Mouse (Mus musculus) adrenal gland, adult 8-10 months (tissue): Measurements from ENCODE around the gene Arl13a. TPM values are rescaled to one million over a fixed set of nuclear protein-coding genes. Genes with fewer than 3 reads are reported as not detected.
"Not testable (repeated sequence)": the region's sequence is repeated elsewhere in the genome, so short reads cannot be mapped to it uniquely, and the experiment has no call there.

ENCODE experiments used
- DNase-seq: peaks from one replicate; pipeline ENCODE4 v3.0.0; 2022
- total RNA-seq, 4 experiments: library from RNA; stranded (reverse); gene quantifications; 2 replicates each; pipeline ENCODE4 v1.2.4; 2022

Gene Arl13a
- not detected for total RNA-seq

DNA sequence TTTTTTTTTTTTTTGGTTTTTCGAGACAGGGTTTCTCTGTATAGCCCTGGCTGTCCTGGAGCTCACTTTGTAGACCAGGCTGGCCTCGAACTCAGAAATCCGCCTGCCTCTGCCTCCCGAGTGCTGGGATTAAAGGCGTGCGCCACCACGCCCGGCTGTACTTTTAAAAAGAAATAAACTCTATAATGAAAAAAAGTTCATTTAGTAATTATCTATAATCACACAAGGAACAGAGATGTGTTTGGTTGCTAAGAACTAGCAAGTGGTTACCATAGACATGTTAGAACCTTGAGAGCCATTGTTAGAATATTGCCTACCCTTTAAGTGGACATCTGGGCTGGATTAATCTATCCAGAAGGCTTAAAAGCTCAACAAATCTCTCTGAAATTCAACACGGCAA lies at the start of gene Arl13a:
Arl13a (plus strand) TSS at position 301 of the 400 bp plus-strand sequence.
- DNase-seq, result not testable (repeated sequence)

DNA sequence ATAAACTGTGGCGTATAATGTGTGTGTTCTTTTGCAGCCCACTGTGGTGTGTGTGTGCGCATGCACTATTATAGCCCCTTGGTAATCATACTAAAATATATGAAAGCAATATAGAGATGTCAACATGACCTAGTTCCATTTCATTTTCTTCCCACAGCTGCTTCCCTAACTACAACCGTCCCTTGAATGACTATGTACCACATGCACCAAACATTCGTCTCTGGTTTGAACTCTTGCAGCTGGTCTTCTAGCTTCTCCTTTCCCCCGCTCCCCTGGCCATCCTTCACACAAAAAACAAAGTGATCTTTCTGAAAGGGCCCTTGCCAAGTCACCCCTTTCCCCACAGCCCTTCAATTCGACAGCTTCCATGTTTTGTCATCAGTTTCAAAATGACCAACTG lies 47.3 kb upstream of the Arl13a start:
- DNase-seq, result no peak

DNA sequence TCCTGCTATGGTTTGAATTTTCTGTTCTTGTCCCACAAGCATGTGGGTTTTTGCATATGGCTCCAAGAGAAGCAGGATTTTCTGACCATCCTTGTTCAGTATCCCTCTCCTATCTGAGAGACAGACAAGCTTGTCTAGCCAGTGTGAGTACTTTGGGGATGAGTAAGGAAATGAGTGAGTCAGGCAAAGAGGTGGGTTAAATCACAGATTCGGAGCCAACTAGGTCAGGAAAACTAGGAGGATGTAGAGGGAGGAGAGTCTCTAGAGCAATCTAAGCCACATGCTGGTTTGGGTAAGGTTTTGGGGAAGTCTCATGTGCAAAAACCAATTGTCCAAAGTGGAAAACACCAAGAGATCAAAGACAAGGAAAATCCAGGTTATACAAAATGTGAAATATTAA lies 45.8 kb upstream of the Arl13a start:
- no peak for DNase-seq

DNA sequence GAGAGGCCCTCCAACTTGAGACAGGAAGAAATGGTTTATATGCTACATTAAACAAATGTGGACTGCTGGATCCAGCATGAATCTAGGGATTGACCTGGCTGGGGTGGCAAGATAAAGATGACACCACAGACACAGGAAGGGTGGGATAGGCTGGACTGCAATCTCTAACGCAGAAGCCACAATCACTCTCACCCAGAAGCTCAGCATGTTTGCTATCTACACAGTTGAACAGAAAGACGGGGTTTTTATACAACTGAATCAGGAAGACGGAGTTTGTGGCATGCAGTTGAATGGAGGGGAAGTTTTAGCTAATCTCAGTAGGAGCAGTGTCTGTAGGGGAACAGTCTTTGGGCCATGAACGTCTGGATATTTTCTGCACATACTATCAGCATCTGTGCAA lies 45.3 kb upstream of the Arl13a start:
- no peak for DNase-seq

DNA sequence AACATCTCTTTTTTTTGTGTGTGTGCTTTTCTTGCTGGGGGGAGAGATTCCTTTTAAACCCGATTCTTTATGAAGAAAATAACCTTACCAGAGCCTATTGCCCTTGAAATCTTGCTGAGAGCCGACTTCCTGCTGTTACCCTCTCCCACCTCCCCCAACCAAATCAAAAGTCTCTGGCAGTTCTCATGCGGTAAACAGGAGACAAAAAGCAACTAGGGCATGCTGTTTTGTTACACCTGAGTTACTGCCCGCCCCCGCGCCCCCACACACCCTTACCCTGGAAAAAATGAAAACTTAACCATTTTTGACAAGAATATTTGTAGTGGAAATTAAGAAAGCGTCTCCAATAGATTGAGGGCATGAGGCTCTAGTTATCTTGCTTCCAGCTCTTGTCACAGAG lies 29.1 kb upstream of the Arl13a start:
- DNase-seq, result no peak

GRCm38 (mm10) chrX:134160442-134160841 lies 26.9 kb upstream of the Arl13a start:
- DNase-seq, result no peak

GRCm38 (mm10) chrX:134162043-134162720 lies 25.1 kb upstream of the Arl13a start, which contains the start of gene Xkrx:
Gene Xkrx, minus strand, starts transcription at chrX:134162076.
- no peak for DNase-seq

DNA sequence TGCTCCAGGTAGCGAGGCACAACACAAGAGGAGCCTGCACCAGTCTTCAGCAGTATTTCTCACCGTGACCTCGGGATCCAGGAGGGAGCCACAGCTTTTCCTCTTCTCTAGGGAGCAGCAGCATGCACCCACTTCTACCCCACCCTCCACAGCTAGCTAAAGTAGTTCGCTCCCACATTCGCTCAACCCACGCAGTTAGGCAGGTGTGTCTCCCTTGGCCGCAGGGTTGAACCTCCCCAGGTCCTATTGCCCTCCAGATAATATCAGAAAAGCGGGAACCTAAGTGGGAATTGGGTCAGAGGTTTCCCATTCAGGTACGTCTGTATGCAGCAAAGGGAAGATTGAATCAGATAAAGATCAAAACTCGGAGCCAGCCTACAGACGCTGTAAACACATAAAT lies 24.5 kb upstream of the Arl13a start:
- no peak for DNase-seq

- DNase-seq, result no peak
Measured at GRCm38 (mm10) chrX:134163484-134163883, 23.8 kb upstream of the Arl13a start.

DNA sequence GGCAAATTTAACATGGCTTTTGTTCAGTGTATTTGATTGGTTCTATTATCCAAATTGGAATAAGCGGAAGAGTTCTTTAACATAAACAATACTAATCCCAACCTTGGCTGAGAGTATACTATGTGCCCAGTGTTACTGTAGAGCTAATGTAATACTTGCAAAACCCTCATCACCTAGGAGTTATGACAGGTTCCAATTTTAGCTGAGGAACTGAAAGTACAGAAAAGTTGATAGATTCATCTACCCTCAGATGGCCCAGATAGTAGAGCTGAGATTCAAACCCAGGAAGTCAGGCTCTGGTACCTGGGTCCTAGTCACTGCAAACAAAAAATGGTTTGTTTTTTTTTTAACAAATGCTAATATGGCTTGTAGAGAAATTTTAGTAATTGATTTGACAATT lies 16.7 kb upstream of the Arl13a start:
- no peak for DNase-seq

- no peak for DNase-seq
Measured at GRCm38 (mm10) chrX:134174699-134175098, 12.6 kb upstream of the Arl13a start.

DNA sequence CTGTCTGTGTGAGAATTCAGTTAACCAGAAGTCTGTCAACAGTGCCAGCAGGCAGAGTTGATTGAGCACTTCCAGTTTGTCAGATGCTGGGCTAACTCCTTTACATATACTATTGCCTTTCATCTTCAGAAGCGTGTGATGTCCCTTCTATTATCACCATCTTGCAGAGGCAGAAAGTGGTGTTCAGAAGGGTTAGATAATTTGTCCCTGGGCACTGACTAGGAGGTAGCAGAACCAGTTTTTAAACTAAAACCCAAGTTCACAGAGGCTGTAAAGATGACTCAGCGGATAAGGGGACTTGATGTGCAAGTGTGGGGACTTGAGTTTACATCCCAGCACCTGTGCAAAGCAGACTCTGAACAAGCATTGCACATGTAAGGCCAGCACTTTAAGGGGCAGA lies 21.2 kb downstream of the Arl13a start:
- DNase-seq, result no peak

DNA sequence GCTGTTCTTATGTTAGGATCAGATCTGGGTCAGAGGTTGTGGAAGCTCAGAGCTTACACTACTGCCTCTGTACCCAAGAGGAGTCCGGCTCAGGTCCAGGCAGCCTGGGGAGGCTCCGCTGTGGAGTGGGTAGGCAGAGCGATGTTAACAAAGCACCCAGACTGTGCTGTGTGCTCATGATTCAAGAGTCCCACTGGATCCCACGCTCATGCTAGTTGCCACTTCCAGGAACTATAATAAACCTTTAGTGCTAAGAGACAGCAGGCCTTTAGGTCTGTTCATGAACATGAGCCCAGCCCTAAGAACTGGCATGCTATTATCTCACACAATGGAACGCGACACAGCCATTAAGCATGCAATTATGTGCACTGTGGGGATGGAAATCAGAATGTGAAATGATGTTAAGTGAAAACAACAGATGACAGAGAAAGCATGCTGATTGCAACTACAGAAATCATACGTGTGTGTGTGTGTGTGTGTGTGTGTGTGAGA lies 23.9 kb downstream of the Arl13a start:
- DNase-seq, result no peak

DNA sequence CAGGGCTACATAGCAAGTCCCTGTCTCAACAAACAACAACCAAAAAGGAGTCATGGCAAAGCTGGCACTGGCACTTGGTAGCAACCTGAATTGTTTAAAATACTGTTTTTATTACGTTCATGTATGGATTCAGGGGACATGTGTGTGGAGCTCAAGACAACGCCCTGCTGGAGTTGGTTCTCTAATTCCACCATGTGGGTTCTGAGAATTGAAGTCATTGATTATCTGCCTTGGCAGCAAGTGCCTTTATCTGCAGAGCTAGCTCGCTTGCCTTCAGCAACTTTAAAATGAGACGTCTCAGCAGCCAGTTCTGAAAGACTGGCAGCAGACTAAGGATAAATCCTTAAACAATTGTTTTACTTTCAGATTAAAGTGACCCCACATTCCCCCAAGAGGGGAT lies 30.9 kb downstream of the Arl13a start:
- no peak for DNase-seq

DNA sequence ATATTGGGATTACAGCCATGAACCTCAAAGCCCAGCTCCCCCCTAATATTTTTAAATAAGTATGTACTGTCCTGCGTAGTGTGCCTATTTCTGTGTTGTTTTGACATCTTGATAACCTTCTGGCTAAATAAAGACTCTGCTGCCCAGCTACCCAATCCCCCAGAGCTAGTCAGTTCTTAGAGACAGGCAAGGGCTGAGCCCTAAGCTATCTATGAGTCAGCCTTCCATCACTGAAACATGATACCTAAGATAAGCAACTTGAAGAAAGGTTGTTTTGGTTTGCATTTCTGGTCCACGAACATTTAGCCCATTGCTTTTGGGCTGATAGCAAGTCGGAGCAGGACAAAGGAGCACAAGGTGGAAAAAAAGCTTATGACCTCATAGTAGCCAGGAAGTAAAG lies 33.3 kb downstream of the Arl13a start:
- no peak for DNase-seq

DNA sequence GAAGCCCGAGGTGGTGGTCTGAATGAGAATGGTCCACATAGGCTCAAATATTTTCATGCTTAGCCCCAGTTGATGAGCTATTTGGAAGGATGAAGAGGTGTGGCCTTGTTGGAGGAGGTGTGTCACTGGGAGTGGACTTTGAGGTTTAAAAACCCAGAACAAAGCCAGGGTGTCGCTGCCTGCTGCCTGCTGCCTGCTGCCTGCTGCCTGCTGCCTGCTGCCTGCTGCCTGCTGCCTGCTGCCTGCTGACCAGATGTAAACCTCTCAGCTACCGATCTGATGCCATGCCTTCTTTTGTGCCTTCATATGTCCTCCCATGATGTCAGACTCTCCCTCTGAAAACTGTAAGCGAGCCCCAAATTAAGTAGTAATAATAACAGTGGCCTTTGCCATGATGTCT lies 34.6 kb downstream of the Arl13a start, which contains the start of gene Nox1:
Nox1 (minus strand) TSS at position 101 of the 400 bp plus-strand sequence.
- DNase-seq, result no peak

DNA sequence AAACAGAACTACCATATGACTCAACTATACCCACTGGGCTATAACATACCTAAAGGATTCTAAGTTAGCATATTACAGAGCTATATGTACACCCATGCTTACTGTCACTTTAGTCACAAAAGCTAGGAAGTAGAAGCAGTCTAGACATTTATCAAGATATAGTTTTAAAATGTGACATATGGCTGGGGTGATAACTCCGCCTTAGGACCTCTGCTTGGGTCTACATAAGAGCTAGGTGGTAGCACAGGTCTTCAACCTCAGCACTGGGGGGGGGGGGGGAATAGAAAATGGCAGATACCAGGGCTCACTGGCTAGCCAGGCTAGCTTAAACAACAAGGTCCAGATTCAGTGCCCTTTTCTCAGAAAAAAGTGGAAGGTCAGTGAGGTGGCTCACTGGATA lies 45.7 kb downstream of the Arl13a start:
- no peak for DNase-seq

DNA sequence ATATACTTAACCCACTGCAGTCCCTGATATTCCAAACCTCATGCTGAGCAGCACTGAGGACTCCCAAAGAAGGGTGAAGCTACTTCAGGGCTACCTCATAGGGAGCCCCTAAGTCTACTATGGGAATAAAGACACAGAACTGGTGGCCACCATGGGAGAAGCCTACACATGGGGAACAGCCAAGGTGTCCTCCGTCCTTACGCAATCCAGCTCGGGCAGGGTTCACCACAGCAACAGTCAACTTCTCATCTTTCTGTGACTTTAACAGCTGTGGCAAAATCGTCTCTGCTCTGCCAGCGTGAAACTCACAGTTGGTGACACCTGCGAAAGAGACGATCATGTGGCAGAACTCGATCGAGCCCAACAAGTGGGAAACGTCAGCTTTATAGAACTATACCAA lies 51.0 kb downstream of the Arl13a start:
- DNase-seq, result no peak

GRCm38 (mm10) chrX:134245946-134246345 lies 58.6 kb downstream of the Arl13a start:
- DNase-seq, result peak; percentile 13

DNA sequence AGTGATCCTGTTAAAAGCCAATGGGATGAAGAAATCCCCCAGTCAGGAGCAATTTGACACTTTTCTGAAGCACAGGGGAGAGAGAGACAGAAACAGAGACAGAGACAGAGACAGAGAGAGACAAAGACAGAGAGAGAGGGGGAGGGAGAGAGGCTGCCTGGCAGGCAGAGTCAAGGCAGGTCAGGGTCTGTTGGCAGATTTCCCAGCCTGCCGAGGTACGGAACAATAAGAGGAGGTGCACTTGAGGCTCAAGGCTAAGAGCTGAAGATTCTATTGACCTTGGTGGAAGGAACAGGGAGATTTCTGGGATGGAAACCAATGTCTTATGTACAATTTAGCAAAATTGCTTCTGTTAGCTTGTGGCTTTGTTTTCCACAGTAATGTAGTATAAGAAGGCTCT lies 60.9 kb downstream of the Arl13a start:
- DNase-seq, result peak; percentile 51
